In the genomic region with DNA sequence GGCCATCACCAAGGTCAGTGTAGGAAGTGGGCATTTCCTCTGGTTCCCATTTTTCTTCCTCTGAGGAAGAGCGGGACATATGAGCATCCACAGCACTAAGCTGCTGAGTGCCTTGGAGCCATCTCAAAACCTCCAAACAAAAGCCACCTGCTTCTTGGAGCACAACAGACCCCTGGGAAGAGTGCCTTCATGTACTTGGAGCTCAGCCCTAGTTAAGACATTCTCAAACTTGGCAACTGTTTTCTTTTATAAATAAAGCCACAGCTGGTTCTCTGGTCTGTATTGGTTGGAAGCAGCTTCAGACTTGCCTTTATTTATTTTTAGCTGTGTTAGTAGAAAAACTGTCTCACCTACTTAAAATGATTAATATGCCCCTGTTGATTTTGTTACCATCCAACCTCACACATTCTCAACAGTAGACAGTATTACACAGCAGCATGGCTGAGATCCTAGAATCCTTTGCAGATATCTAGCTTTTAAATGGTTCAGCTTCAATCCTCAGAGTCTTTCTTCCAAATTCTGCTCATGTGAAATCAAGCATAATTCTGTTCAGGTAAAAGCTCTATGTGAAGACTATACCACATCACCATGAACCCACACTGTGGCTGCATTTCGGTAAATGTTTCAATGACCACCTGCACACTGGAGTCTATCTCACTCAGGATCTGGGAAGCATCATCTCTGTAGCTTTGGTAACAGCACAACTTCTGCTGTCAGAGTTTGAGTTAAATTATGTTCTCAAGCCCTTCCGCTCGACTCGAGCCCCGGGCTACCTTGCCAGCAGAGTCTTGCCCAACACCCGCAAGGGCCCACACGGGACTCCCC, we compare ENCODE assay signal across 10 mouse cellular contexts.
DNase-seq lines count a peak whose midpoint lies in the region; ATAC-seq lines count a peak whose summit lies in the region.
"Had no signal": no experiment of that assay in that cellular context is flagged by ENCODE, and none has a peak within 500 bp of the region (broad histone marks: within the 10 kb centered on the region; RNA-seq: fewer than 3 reads in every experiment).

No protein-coding gene starts in this region.

- whole genome bisulfite sequencing in heart, embryonic 11.5 days (ENCODE audit: insufficient replicate concordance) = 83% methylated on average over 8 of the region's 8 CpGs
- 51% methylated on average over 8 of the region's 8 CpGs for WGBS in intestine, embryonic 15.5 days
- 58% methylated on average over 8 of the region's 8 CpGs for WGBS in stomach, embryonic 14.5 days

- no peaks in the 10 kb centered on the region for H3K27me3 ChIP-seq in heart, embryonic 11.5 days (ENCODE audit: control insufficient read depth, insufficient read depth, low read length)
- no peaks in the 10 kb centered on the region for H3K27me3 ChIP-seq in intestine, embryonic 15.5 days (replicated peaks)
- H3K27me3 ChIP-seq in stomach, embryonic 14.5 days (ENCODE audit: control insufficient read depth, insufficient read depth, low read length) = no peaks in the 10 kb centered on the region

- H3K9me3 ChIP-seq in heart, embryonic 11.5 days (replicated peaks; ENCODE audit: control insufficient read depth, low read length) = no peaks in the 10 kb centered on the region
- H3K9me3 ChIP-seq in intestine, embryonic 15.5 days = no peaks in the 10 kb centered on the region
- no peaks in the 10 kb centered on the region for H3K9me3 ChIP-seq in stomach, embryonic 14.5 days (ENCODE audit: control insufficient read depth, low read depth, low read length)

- H3K4me3 ChIP-seq in heart, embryonic 11.5 days (ENCODE audit: low read depth, low read length) = no peak overlapping the region
- H3K4me3 ChIP-seq in intestine, embryonic 15.5 days (replicated peaks) = no peak overlapping the region
- H3K4me3 ChIP-seq in stomach, embryonic 14.5 days (ENCODE audit: low read depth, low read length) = no peak overlapping the region

- H3K4me1 ChIP-seq in heart, embryonic 11.5 days (ENCODE audit: control insufficient read depth, insufficient read depth, low read length) = no peaks in the 10 kb centered on the region
- H3K4me1 ChIP-seq in intestine, embryonic 15.5 days (replicated peaks) = peaks cover 3% of the 10 kb centered on the region; the same call in 1 of the 2 replicates
- H3K4me1 ChIP-seq in stomach, embryonic 14.5 days (ENCODE audit: control insufficient read depth, insufficient read depth, low read length) = 0 out of 2 replicates have a peak, but pooled peaks cover 9% of the 10 kb centered on the region

- peak; percentile 95 for DNase-seq in heart, adult 11 months
- peak; percentile 7 for DNase-seq in ovary, postnatal 14 days (ENCODE audit: low spot score)
- DNase-seq in ovary, postnatal 36 days (ENCODE audit: low spot score) = no peak
- no peak for DNase-seq in thymus, postnatal 14 days

- H3K4me2 ChIP-seq in heart, embryonic 11.5 days = no peak overlapping the region
- H3K4me2 ChIP-seq in intestine, embryonic 15.5 days (replicated peaks) = no peak overlapping the region
- H3K4me2 ChIP-seq in stomach, embryonic 14.5 days (replicated peaks; ENCODE audit: low read depth, low read length) = no peak overlapping the region

- no peak overlapping the region for H3K9ac ChIP-seq in heart, embryonic 11.5 days (ENCODE audit: low read depth, low read length)
- H3K9ac ChIP-seq in intestine, embryonic 15.5 days = no peak overlapping the region
- H3K9ac ChIP-seq in stomach, embryonic 14.5 days (replicated peaks; ENCODE audit: low read depth, low read length) = no peak overlapping the region
- H3K9ac ChIP-seq: liver, embryonic 14.5 days had no signal

- ATAC-seq in heart, embryonic 11.5 days (replicated peaks; ENCODE audit: insufficient number of reproducible peaks, low FRiP score, low TSS enrichment) = no peak
- ATAC-seq in intestine, embryonic 15.5 days = peak; percentile 86
- peak; percentile 86; the same call in 1 of the 2 replicates for ATAC-seq in stomach, embryonic 14.5 days (ENCODE audit: insufficient number of reproducible peaks, insufficient read depth, low FRiP score, low read depth)
- no peak for ATAC-seq in erythroid progenitor cell, adult 5-6 weeks (replicated peaks; ENCODE audit: low FRiP score, poor library complexity, severe bottlenecking)
- ATAC-seq: inflammation-experienced regulatory T-cells, adult 6 months had no signal

- no peaks in the 10 kb centered on the region for H3K36me3 ChIP-seq in heart, embryonic 11.5 days (ENCODE audit: control insufficient read depth, insufficient read depth, low read length)
- no peaks in the 10 kb centered on the region for H3K36me3 ChIP-seq in intestine, embryonic 15.5 days
- no peaks in the 10 kb centered on the region for H3K36me3 ChIP-seq in stomach, embryonic 14.5 days (ENCODE audit: control insufficient read depth, insufficient read depth, low read length)

- H3K27ac ChIP-seq in heart, embryonic 11.5 days (ENCODE audit: low read depth, low read length) = no peak overlapping the region
- H3K27ac ChIP-seq in intestine, embryonic 15.5 days = no peak overlapping the region
- H3K27ac ChIP-seq in stomach, embryonic 14.5 days (ENCODE audit: low read length) = peak overlapping the region; percentile 81
- H3K27ac ChIP-seq: liver, embryonic 14.5 days had no signal

Comparison
In these comparisons a context has a peak if more than half of its experiments do, and no peak if none do; other contexts are left out.
1. DNase-seq: peak in heart, adult 11 months (single experiment) and ovary, postnatal 14 days (single experiment); none in ovary, postnatal 36 days (single experiment) and thymus, postnatal 14 days (single experiment).
2. ATAC-seq: peak in intestine, embryonic 15.5 days (single experiment) and stomach, embryonic 14.5 days (single experiment); none in heart, embryonic 11.5 days (single experiment) and erythroid progenitor cell, adult 5-6 weeks (single experiment).